Mouse (Mus musculus) frontal cortex, postnatal 25 days (tissue): ENCODE data around the gene Olfr763.
A peak's percentile ranks its signal among the peaks of the same experiment; 100 is the strongest.
"Not testable (repeated sequence)": the region's sequence is repeated elsewhere in the genome, so short reads cannot be mapped to it uniquely, and the experiment has no call there.

Source experiments
- DNase-seq, 2 experiments: peaks; one replicate each; pipeline ENCODE4 v3.0.0; 2022; ENCODE audit warnings: low spot score in 2 of 2

Gene Olfr763

GRCm38 (mm10) chr10:129010288-129010841 is at the start of gene Olfr763:
Olfr763 (plus strand) TSS chr10:129010791.
- no peak for DNase-seq

- DNase-seq = no peak
These were observed 45.6 kb upstream of the Olfr763 start for GRCm38 (mm10) chr10:128964961-128965360.

- DNase-seq = no peak
These were observed 44.7 kb upstream of the Olfr763 start for GRCm38 (mm10) chr10:128965871-128966270.

- no peak for DNase-seq
These were observed 42.2 kb upstream of the Olfr763 start for GRCm38 (mm10) chr10:128968341-128968749.

GRCm38 (mm10) chr10:128970740-128971250 is 39.8 kb upstream of the Olfr763 start:
- DNase-seq = no peak

GRCm38 (mm10) chr10:128972841-128973240 is 37.8 kb upstream of the Olfr763 start:
- no peak for DNase-seq

GRCm38 (mm10) chr10:128976395-128976794 is 34.2 kb upstream of the Olfr763 start:
- no peak for DNase-seq

GRCm38 (mm10) chr10:128977522-128978114 is 33.0 kb upstream of the Olfr763 start:
- peak; percentile 9 to 48 for DNase-seq

GRCm38 (mm10) chr10:128980644-128981365 is 29.8 kb upstream of the Olfr763 start:
- no peak for DNase-seq

- not testable (repeated sequence) for DNase-seq
These were observed 21.5 kb upstream of the Olfr763 start, which contains the start of gene Olfr9 for GRCm38 (mm10) chr10:128989131-128989530. Olfr9 (plus strand) TSS chr10:128989431.

- not testable (repeated sequence) for DNase-seq
These were observed 20.3 kb upstream of the Olfr763 start for GRCm38 (mm10) chr10:128990129-128990850.

GRCm38 (mm10) chr10:128990994-128991393 is 19.6 kb upstream of the Olfr763 start:
- no peak for DNase-seq

- no peak for DNase-seq
These were observed 14.8 kb upstream of the Olfr763 start for GRCm38 (mm10) chr10:128995796-128996195.

GRCm38 (mm10) chr10:128996523-128997040 is 14.0 kb upstream of the Olfr763 start:
- no peak for DNase-seq

- no peak for DNase-seq
These were observed 6.3 kb upstream of the Olfr763 start for GRCm38 (mm10) chr10:129004032-129004920.

GRCm38 (mm10) chr10:129011511-129011910 is 920 bp downstream of the Olfr763 start:
- not testable (repeated sequence) for DNase-seq

GRCm38 (mm10) chr10:129014477-129014876 is 3.9 kb downstream of the Olfr763 start:
- no peak for DNase-seq

- no peak for DNase-seq
These were observed 12.7 kb downstream of the Olfr763 start for GRCm38 (mm10) chr10:129023319-129023718.

- peak; percentile 7 to 44 for DNase-seq
These were observed 15.5 kb downstream of the Olfr763 start for GRCm38 (mm10) chr10:129026018-129026662.

GRCm38 (mm10) chr10:129028343-129028742 is 17.8 kb downstream of the Olfr763 start:
- DNase-seq = no peak
